Mouse (Mus musculus) midbrain, embryonic 13.5 days (tissue): Measurements from ENCODE around the gene Cd9. TPM values are rescaled to one million over a fixed set of nuclear protein-coding genes. Genes with fewer than 3 reads are reported as not detected.
"Not testable (repeated sequence)": the region's sequence is repeated elsewhere in the genome, so short reads cannot be mapped to it uniquely, and the experiment has no call there.

ENCODE experiments used
- ATAC-seq: fragments of 200-750 bp; cut with Nextera tagmentation; 2 replicates; pipeline ENCODE4 v1.8.0; 2017; ENCODE audit warnings: mild to moderate bottlenecking, moderate TSS enrichment, moderate library complexity
- H3K27ac ChIP-seq: fragments of 300-500 bp; sonication (generic); 2 replicates; pipeline ENCODE4 v1.5.1; 2015; ENCODE audit warnings: inconsistent platforms, mild to moderate bottlenecking, moderate library complexity
- H3K27me3 ChIP-seq: fragments of 300-500 bp; sonication (generic); 2 replicates; pipeline ENCODE4 v1.6.1; 2015; ENCODE audit warnings: mild to moderate bottlenecking, inconsistent platforms
- H3K36me3 ChIP-seq: fragments of 300-500 bp; sonication (generic); 2 replicates; pipeline ENCODE4 v1.6.1; 2015; ENCODE audit warnings: mild to moderate bottlenecking, inconsistent platforms
- H3K4me1 ChIP-seq: fragments of 300-500 bp; sonication (generic); replicated peaks from 2 replicates; pipeline ENCODE4 v1.6.1; 2015; ENCODE audit warnings: inconsistent platforms
- H3K4me2 ChIP-seq: fragments of 300-500 bp; sonication (generic); replicated peaks from 2 replicates; pipeline ENCODE4 v1.6.1; 2015; ENCODE audit warnings: moderate library complexity, mild to moderate bottlenecking, inconsistent platforms
- H3K4me3 ChIP-seq: fragments of 300-500 bp; sonication (generic); replicated peaks from 2 replicates; pipeline ENCODE4 v1.5.1; 2015; ENCODE audit warnings: mild to moderate bottlenecking, inconsistent platforms
- H3K9ac ChIP-seq: fragments of 300-500 bp; sonication (generic); replicated peaks from 2 replicates; pipeline ENCODE4 v1.6.1; 2015; ENCODE audit warnings: mild to moderate bottlenecking, inconsistent platforms
- H3K9me3 ChIP-seq: fragments of 300-500 bp; sonication (generic); 2 replicates; pipeline ENCODE4 v1.6.1; 2016; ENCODE audit warnings: mild to moderate bottlenecking, inconsistent platforms
- WGBS: fragments of 180-500 bp; shearing (Covaris S2); methylation state at CpG from one replicate; pipeline ENCODE4 v1.1.7; 2015; 5-methylcytosine and 5-hydroxymethylcytosine counted together
- polyA plus RNA-seq: library from polyadenylated mRNA; unstranded; fragments of >200 nt; fragmentation: Nextera tagmentation; extraction: Ambion mirVana; gene quantifications from 2 replicates; pipeline ENCODE4 v1.2.1, GENCODE M21; 2015

Cd9 gene
- polyA plus RNA-seq, 1 experiment from 2014 or later: 36.0 TPM

- H3K27me3 ChIP-seq: peaks cover 41% of the 10 kb centered on the region
- H3K36me3 ChIP-seq: no peaks in the 10 kb centered on the region
- peak overlapping the region; percentile 94 for H3K4me2 ChIP-seq
- H3K27ac ChIP-seq: no peak overlapping the region
- ATAC-seq: no peak
- H3K4me3 ChIP-seq: 0 out of 2 replicates have a peak overlapping the region, but pooled peaks have one; percentile 60
- no peaks in the 10 kb centered on the region for H3K9me3 ChIP-seq
- H3K9ac ChIP-seq: no peak overlapping the region
- peaks cover 16% of the 10 kb centered on the region for H3K4me1 ChIP-seq
- WGBS: 62% methylated on average over 9 of the region's 9 CpGs
Observed at GRCm38 (mm10) chr6:125495361-125495760, 770 bp upstream of the Cd9 start.

GRCm38 (mm10) chr6:125493147-125493546, 1.4 kb downstream of the Cd9 start:
- H3K9me3 ChIP-seq: no peaks in the 10 kb centered on the region
- peaks cover 16% of the 10 kb centered on the region for H3K4me1 ChIP-seq
- no peak for ATAC-seq
- peak overlapping the region; percentile 94 for H3K4me2 ChIP-seq
- 52% methylated on average over 5 of the region's 5 CpGs for WGBS
- peak overlapping the region; percentile 60; the same call in 1 of the 2 replicates for H3K4me3 ChIP-seq
- H3K27ac ChIP-seq: no peak overlapping the region
- peaks cover 41% of the 10 kb centered on the region for H3K27me3 ChIP-seq
- no peaks in the 10 kb centered on the region for H3K36me3 ChIP-seq
- no peak overlapping the region for H3K9ac ChIP-seq

- H3K9me3 ChIP-seq: no peaks in the 10 kb centered on the region
- WGBS: 86% methylated on average over 6 of the region's 6 CpGs
- H3K4me2 ChIP-seq: no peak overlapping the region
- H3K9ac ChIP-seq: no peak overlapping the region
- H3K27ac ChIP-seq: no peak overlapping the region
- H3K4me1 ChIP-seq: peaks cover 16% of the 10 kb centered on the region
- no peak overlapping the region for H3K4me3 ChIP-seq
- H3K27me3 ChIP-seq: peaks cover 41% of the 10 kb centered on the region
- ATAC-seq: no peak
- H3K36me3 ChIP-seq: no peaks in the 10 kb centered on the region
Observed at GRCm38 (mm10) chr6:125492664-125493063, 1.9 kb downstream of the Cd9 start.

GRCm38 (mm10) chr6:125492033-125492432, 2.6 kb downstream of the Cd9 start:
- H3K27me3 ChIP-seq: peaks cover 41% of the 10 kb centered on the region
- no peak overlapping the region for H3K9ac ChIP-seq
- WGBS: 81% methylated on average over 9 of the region's 9 CpGs
- no peak for ATAC-seq
- no peaks in the 10 kb centered on the region for H3K36me3 ChIP-seq
- H3K4me3 ChIP-seq: no peak overlapping the region
- H3K27ac ChIP-seq: no peak overlapping the region
- no peak overlapping the region for H3K4me2 ChIP-seq
- no peaks in the 10 kb centered on the region for H3K9me3 ChIP-seq
- peaks cover 16% of the 10 kb centered on the region for H3K4me1 ChIP-seq

GRCm38 (mm10) chr6:125491393-125491792, 3.2 kb downstream of the Cd9 start:
- Histone ChIP-seq H3K9ac (no peak overlapping the region), H3K4me3 (no peak overlapping the region), H3K27me3 (peaks cover 36% of the 10 kb centered on the region), H3K36me3 (no peaks in the 10 kb centered on the region), H3K9me3 (no peaks in the 10 kb centered on the region), H3K27ac (no peak overlapping the region), H3K4me1 (peaks cover 16% of the 10 kb centered on the region), H3K4me2 (no peak overlapping the region)
- WGBS: 92% methylated on average over 10 of the region's 10 CpGs
- no peak for ATAC-seq

- H3K27ac ChIP-seq: no peak overlapping the region
- H3K9me3 ChIP-seq: no peaks in the 10 kb centered on the region
- WGBS: 90% methylated on average over 11 of the region's 11 CpGs
- H3K9ac ChIP-seq: no peak overlapping the region
- H3K4me3 ChIP-seq: no peak overlapping the region
- no peak for ATAC-seq
- no peak overlapping the region for H3K4me2 ChIP-seq
- peaks cover 16% of the 10 kb centered on the region for H3K4me1 ChIP-seq
- no peaks in the 10 kb centered on the region for H3K36me3 ChIP-seq
- H3K27me3 ChIP-seq: peaks cover 27% of the 10 kb centered on the region
Observed at GRCm38 (mm10) chr6:125489881-125490559, 4.6 kb downstream of the Cd9 start.

GRCm38 (mm10) chr6:125485589-125485988, 9.0 kb downstream of the Cd9 start:
- no peaks in the 10 kb centered on the region for H3K27me3 ChIP-seq
- peaks cover 9% of the 10 kb centered on the region for H3K4me1 ChIP-seq
- no peaks in the 10 kb centered on the region for H3K36me3 ChIP-seq
- 63% methylated on average over 4 of the region's 4 CpGs for WGBS
- ATAC-seq: no peak
- no peak overlapping the region for H3K27ac ChIP-seq
- H3K9me3 ChIP-seq: no peaks in the 10 kb centered on the region
- H3K4me2 ChIP-seq: no peak overlapping the region
- H3K9ac ChIP-seq: no peak overlapping the region
- no peak overlapping the region for H3K4me3 ChIP-seq

- Histone ChIP-seq H3K9ac (no peak overlapping the region), H3K27me3 (no peaks in the 10 kb centered on the region), H3K4me2 (no peak overlapping the region), H3K27ac (no peak overlapping the region), H3K36me3 (no peaks in the 10 kb centered on the region), H3K4me3 (no peak overlapping the region), H3K9me3 (no peaks in the 10 kb centered on the region), H3K4me1 (peaks cover 16% of the 10 kb centered on the region)
- no peak for ATAC-seq
- WGBS: 97% methylated on average over 2 of the region's 2 CpGs
Observed at GRCm38 (mm10) chr6:125484721-125485120, 9.9 kb downstream of the Cd9 start.

GRCm38 (mm10) chr6:125484313-125484660, 10.3 kb downstream of the Cd9 start:
- peaks cover 16% of the 10 kb centered on the region for H3K4me1 ChIP-seq
- H3K9ac ChIP-seq, H3K4me3 ChIP-seq, H3K27ac ChIP-seq, H3K27me3 ChIP-seq, H3K4me2 ChIP-seq, H3K36me3 ChIP-seq, ATAC-seq, H3K9me3 ChIP-seq: not testable (repeated sequence)
- WGBS: 93% methylated on average over 10 of the region's 10 CpGs

- no peaks in the 10 kb centered on the region for H3K9me3 ChIP-seq
- no peaks in the 10 kb centered on the region for H3K27me3 ChIP-seq
- WGBS: 91% methylated on average over 12 of the region's 12 CpGs
- H3K4me3 ChIP-seq: no peak overlapping the region
- no peak overlapping the region for H3K9ac ChIP-seq
- H3K36me3 ChIP-seq: no peaks in the 10 kb centered on the region
- no peak for ATAC-seq
- no peak overlapping the region for H3K4me2 ChIP-seq
- no peak overlapping the region for H3K27ac ChIP-seq
- H3K4me1 ChIP-seq: peaks cover 16% of the 10 kb centered on the region
Observed at GRCm38 (mm10) chr6:125483515-125484312, 10.9 kb downstream of the Cd9 start.

- no peak overlapping the region for H3K4me2 ChIP-seq
- H3K4me3 ChIP-seq: no peak overlapping the region
- ATAC-seq: no peak
- H3K27me3 ChIP-seq: no peaks in the 10 kb centered on the region
- no peak overlapping the region for H3K27ac ChIP-seq
- 65% methylated on average over 5 of the region's 5 CpGs for WGBS
- H3K9ac ChIP-seq: no peak overlapping the region
- no peaks in the 10 kb centered on the region for H3K9me3 ChIP-seq
- H3K36me3 ChIP-seq: no peaks in the 10 kb centered on the region
- H3K4me1 ChIP-seq: peaks cover 16% of the 10 kb centered on the region
Observed at GRCm38 (mm10) chr6:125482427-125482831, 12.2 kb downstream of the Cd9 start.

GRCm38 (mm10) chr6:125481667-125482390, 12.8 kb downstream of the Cd9 start:
- Histone ChIP-seq H3K4me2 (no peak overlapping the region), H3K4me1 (peaks cover 16% of the 10 kb centered on the region), H3K27ac (0 out of 2 replicates have a peak overlapping the region, but pooled peaks have one; percentile 7), H3K9me3 (no peaks in the 10 kb centered on the region), H3K27me3 (no peaks in the 10 kb centered on the region), H3K9ac (no peak overlapping the region), H3K36me3 (no peaks in the 10 kb centered on the region), H3K4me3 (no peak overlapping the region)
- 62% methylated on average over 7 of the region's 7 CpGs for WGBS
- no peak for ATAC-seq
